Mouse (Mus musculus) Patski (cell line): ENCODE data around the gene Gm49320. TPM values are rescaled to one million over a fixed set of nuclear protein-coding genes. Genes with fewer than 3 reads are reported as not detected.

Experiments
- ATAC-seq: fragments of 100-300 bp; one replicate; pipeline ENCODE4 v1.8.0; 2021
- CTCF ChIA-PET: fragments of 350-600 bp; sonication (Branson Sonifier 250); formaldehyde crosslinking; loops from one replicate; lab custom pipeline; 2022; ENCODE audit warnings: inconsistent platforms; lab: Charles Lee
- POLR2A ChIA-PET: fragments of 350-600 bp; sonication (Branson Sonifier 250); formaldehyde crosslinking; loops from one replicate; lab custom pipeline; 2022; ENCODE audit warnings: antibody characterized with exemption, inconsistent platforms; lab: Charles Lee
- DNase-seq: peaks from one replicate; pipeline ENCODE4 v3.0.0-alpha.2; 2011; ENCODE audit warnings: low read depth, low spot score
- H3K27me3 ChIP-seq: fragments of 371-371 bp; one replicate; pipeline ENCODE4 v1.5.1; 2021
- CTCF ChIP-seq: fragments of 100-300 bp; IDR thresholded peaks from one replicate; pipeline ENCODE4 v1.5.1; 2021
- in situ Hi-C: fragments of 300-500 bp; cut with MboI; formaldehyde crosslinking; loops from 3 replicates; pipeline ENCODE4 v1.11.1; 2018; ENCODE audit warnings: low pct_unique_long_range_greater_than_20kb, mixed read lengths
- polyA plus RNA-seq: library from polyadenylated mRNA; unstranded; gene quantifications from one replicate; pipeline ENCODE4 v1.2.3, GENCODE M21; 2021

Gm49320 gene
- polyA plus RNA-seq, 1 experiment from 2014 or later, result not detected

- peak; percentile 65 for DNase-seq
- ChIA-PET CTCF (interaction anchor here (0.8 to 2.0 kb wide), 5 partner anchors 16 to 47 kb away, joined by 3 to 6 read pairs (median 6); no protein-coding TSS in a partner anchor), POLR2A (interaction anchor here (0.6 to 1.4 kb wide), 3 partner anchors 11 to 18 kb away, joined by 3 read pairs; no protein-coding TSS in a partner anchor)
- no peak for TF ChIP-seq CTCF
- H3K27me3 ChIP-seq, result no peaks in the 10 kb centered on the region
- peak; percentile 92 for ATAC-seq
- in situ Hi-C loops, result loop anchor here (5.0 kb wide), 1 partner anchor 47 kb away; no protein-coding TSS in a partner anchor
Measured at GRCm38 (mm10) chr8:4275275-4276110, 36.8 kb downstream of the Gm49320 start, which contains the start of gene Timm44. Gene Timm44 (minus strand): TSS chr8:4275913.

- POLR2A ChIA-PET, result interaction anchor here (0.7 to 1.4 kb wide), 2 partner anchors 10 to 18 kb away, joined by 3 read pairs; no protein-coding TSS in a partner anchor
Measured at GRCm38 (mm10) chr8:4276111-4276465, 37.4 kb downstream of the Gm49320 start.

GRCm38 (mm10) chr8:4292738-4293137, 54.1 kb downstream of the Gm49320 start:
- TF ChIP-seq CTCF, result peak; percentile 57
- CTCF ChIA-PET, result interaction anchor here (0.7 to 1.5 kb wide), 4 partner anchors 11 to 35 kb away, joined by 3 to 6 read pairs (median 3); no protein-coding TSS in a partner anchor
- POLR2A ChIA-PET, result no interaction called here
- no peak for DNase-seq
- in situ Hi-C loops, result no loop called here
- H3K27me3 ChIP-seq, result no peaks in the 10 kb centered on the region
- no peak for ATAC-seq

More at GRCm38 (mm10) chr8:4276111-4276465, 37.4 kb downstream of the Gm49320 start:
- no peaks in the 10 kb centered on the region for H3K27me3 ChIP-seq
- TF ChIP-seq CTCF, result no peak
- CTCF ChIA-PET, result interaction anchor here (1.1 to 1.5 kb wide), 2 partner anchors 25 to 46 kb away, joined by 4 to 6 read pairs; no protein-coding TSS in a partner anchor
- ATAC-seq (peak; percentile 36), DNase-seq (no peak)
- in situ Hi-C loops, result loop anchor here (5.0 kb wide), 1 partner anchor 46 kb away; no protein-coding TSS in a partner anchor

- ChIA-PET CTCF (no interaction called here), POLR2A (no interaction called here)
- H3K27me3 ChIP-seq, result no peaks in the 10 kb centered on the region
- in situ Hi-C loops, result no loop called here
- no peak for TF ChIP-seq CTCF
- DNase-seq (no peak), ATAC-seq (no peak)
Measured at GRCm38 (mm10) chr8:4297822-4298221, 59.2 kb downstream of the Gm49320 start.

Other genes with a start within 250 kb of the Gm49320 start
- gene Cd209f, start 133.0 kb upstream of the Gm49320 start, polyA plus RNA-seq, result not detected
- gene Cd209g, start 104.8 kb upstream of the Gm49320 start, polyA plus RNA-seq, result not detected
- gene Evi5l, start 72.3 kb upstream of the Gm49320 start, polyA plus RNA-seq, result 27.6 TPM
- gene Prr36, start 21.4 kb upstream of the Gm49320 start, polyA plus RNA-seq, result 0.12 TPM
- 2.4 TPM for gene Lrrc8e, start 12.0 kb upstream of the Gm49320 start, polyA plus RNA-seq
- 63.2 TPM for gene Map2k7, start 125 bp upstream of the Gm49320 start, polyA plus RNA-seq
- gene Tgfbr3l, start 9.3 kb downstream of the Gm49320 start, polyA plus RNA-seq, result 4.6 TPM
- gene Snapc2, start 14.2 kb downstream of the Gm49320 start, polyA plus RNA-seq, result 42.7 TPM
- 81.0 TPM for gene Ctxn1, start 20.4 kb downstream of the Gm49320 start, polyA plus RNA-seq
- gene Timm44, start 37.0 kb downstream of the Gm49320 start, polyA plus RNA-seq, result 86.6 TPM
- 5.6 TPM for gene Ccl25, start 86.3 kb downstream of the Gm49320 start, polyA plus RNA-seq
- 66.1 TPM for gene Elavl1, start 86.5 kb downstream of the Gm49320 start, polyA plus RNA-seq